Mouse (Mus musculus): ENCODE data around the gene Mn1.

- no peak for TF ChIP-seq CTCF (IDR thresholded peaks at IDR 0.05; ENCODE audit: control insufficient read depth, insufficient read depth, low read length)
- no peak for TF ChIP-seq POLR2A (IDR thresholded peaks at IDR 0.05; ENCODE audit: borderline replicate concordance, control insufficient read depth, low read depth, low read length)
Measured at GRCm38 (mm10) chr5:111431007-111431730, 14.0 kb downstream of the Mn1 start.

Data from bone marrow, adult 2 months (tissue).